Mouse (Mus musculus): ENCODE data around the gene Hmgn2. TPM values are rescaled to one million over a fixed set of nuclear protein-coding genes. Genes with fewer than 3 reads are reported as not detected.

Hmgn2 gene
- total and polyA plus RNA-seq, 3 experiments = 157 to 195 (median 161) TPM

GRCm38 (mm10) chr4:134016208-134016607 lies 47.8 kb upstream of the Hmgn2 start:
- Histone ChIP-seq H3K79me2 (replicated peaks; ENCODE audit: control insufficient read depth, extremely low read depth, insufficient read depth, poor library complexity, severe bottlenecking) (no peaks in the 10 kb centered on the region), H3K27me3 (replicated peaks) (peaks cover 12% of the 10 kb centered on the region), H3K9ac (ENCODE audit: insufficient read depth, low read depth) (no peak overlapping the region), H3K36me3 (replicated peaks in 1 of 2; ENCODE audit: control insufficient read depth in 1 of 2, insufficient read depth in 1 of 2, low read length in 1 of 2) (no peaks in the 10 kb centered on the region), H3K9me3 (replicated peaks; ENCODE audit: low read length) (peaks cover 15% of the 10 kb centered on the region), H3K27ac (ENCODE audit: insufficient read depth, low read depth) (no peak overlapping the region), H3K4me2 (ENCODE audit: insufficient read depth, low read depth, poor library complexity, severe bottlenecking) (no peak overlapping the region), H3K4me3 (replicated peaks in 1 of 3; ENCODE audit: low read depth in 2 of 3, low read length in 2 of 3, poor library complexity in 1 of 3) (no peak overlapping the region), H3K4me1 (ENCODE audit: control insufficient read depth in 1 of 2, insufficient read depth in 2 of 2) (no peaks in the 10 kb centered on the region)
- TF ChIP-seq ZC3H11A (IDR thresholded peaks at IDR 0.05; ENCODE audit: low read depth, low read length) (no peak), UBTF (IDR thresholded peaks at IDR 0.05; ENCODE audit: low read depth, low read length) (no peak), BHLHE40 (IDR thresholded peaks at IDR 0.05; ENCODE audit: low read depth, low read length) (no peak), CTCF (conservative IDR thresholded peaks at IDR 0.05 in 1 of 2, IDR thresholded peaks at IDR 0.05 in 1 of 2; ENCODE audit: low read depth in 2 of 2, low read length in 2 of 2) (no peak), HCFC1 (IDR thresholded peaks at IDR 0.05; ENCODE audit: low read depth, low read length) (no peak), ZKSCAN1 (IDR thresholded peaks at IDR 0.05; ENCODE audit: borderline replicate concordance, low read depth, low read length) (no peak)
- DNase-seq (ENCODE audit: extremely low read depth) = no peak
- in situ Hi-C loops (cut with MboI; ENCODE audit: low pct_ligation_motif_present, low pct_unique_long_range_greater_than_20kb, low sequenced_read_pairs) = loop anchor here (10.0 kb wide), 1 partner anchor 59 kb away; no protein-coding TSS in a partner anchor
- dilution Hi-C loops (cut with MboI; ENCODE audit: extremely low pct_ligation_motif_present, extremely low pct_unique_long_range_greater_than_20kb, low sequenced_read_pairs) = no loop called here

DNA sequence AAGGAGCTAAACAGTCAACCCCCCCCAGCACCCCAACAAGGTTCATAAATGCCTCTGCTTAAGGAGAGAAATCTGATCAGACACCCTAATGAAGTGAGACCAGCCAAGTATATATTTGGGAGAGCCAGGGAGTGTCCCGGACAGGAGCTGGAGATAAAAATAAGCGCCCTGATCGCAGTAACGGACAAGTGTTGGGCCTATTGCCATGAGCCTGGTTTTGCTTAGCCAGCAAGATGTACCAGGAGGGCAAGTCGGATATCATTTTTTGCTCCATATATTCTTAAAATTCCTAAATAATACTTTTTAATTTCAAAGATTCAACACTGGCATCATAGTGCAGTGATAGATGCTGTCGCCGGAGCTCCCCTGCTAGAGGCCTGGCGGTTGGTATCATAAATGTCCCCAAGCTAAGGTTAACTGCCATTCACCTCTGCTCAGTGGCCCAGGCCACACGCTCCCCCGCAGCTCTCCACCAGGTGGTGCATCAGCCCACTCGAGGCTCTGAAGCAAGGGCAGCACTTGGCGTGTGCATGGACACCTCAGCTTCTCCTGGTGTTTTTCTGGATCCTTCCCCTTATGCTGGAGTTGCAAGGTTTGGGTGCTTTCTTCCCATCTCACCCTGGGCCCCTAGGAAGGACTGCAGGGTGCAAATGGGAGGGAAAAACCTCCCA lies 44.5 kb upstream of the Hmgn2 start:
- Histone ChIP-seq H3K4me1 (ENCODE audit: control insufficient read depth in 1 of 2, insufficient read depth in 2 of 2) (no peaks in the 10 kb centered on the region), H3K9ac (ENCODE audit: insufficient read depth, low read depth) (no peak overlapping the region)

More for the DNA sequence above, 44.5 kb upstream of the Hmgn2 start:
- TF ChIP-seq CHD2 (IDR thresholded peaks at IDR 0.05; ENCODE audit: low read length) (no peak), MEF2A (IDR thresholded peaks at IDR 0.05; ENCODE audit: borderline replicate concordance, low read depth, low read length) (no peak), POLR2A (IDR thresholded peaks at IDR 0.05; ENCODE audit: low read depth, low read length) (no peak), MAX (IDR thresholded peaks at IDR 0.05; ENCODE audit: low read length) (no peak), E2F4 (IDR thresholded peaks at IDR 0.05; ENCODE audit: insufficient replicate concordance, low read depth, low read length) (no peak), MXI1 (IDR thresholded peaks at IDR 0.05; ENCODE audit: low read depth, low read length) (no peak), CTCF (conservative IDR thresholded peaks at IDR 0.05 in 1 of 2, IDR thresholded peaks at IDR 0.05 in 1 of 2; ENCODE audit: low read depth in 2 of 2, low read length in 2 of 2) (peak in 1 of 2 experiments; percentile 81; a peak in 2 of 4 replicates), MAZ (IDR thresholded peaks at IDR 0.05; ENCODE audit: low read depth, low read length) (no peak), ELF1 (IDR thresholded peaks at IDR 0.05; ENCODE audit: low read depth, low read length) (no peak), JUN (IDR thresholded peaks at IDR 0.05; ENCODE audit: insufficient read depth, low read depth, low read length) (no peak), MAFK (IDR thresholded peaks at IDR 0.05; ENCODE audit: insufficient replicate concordance, low read length) (no peak), CHD1 (IDR thresholded peaks at IDR 0.05; ENCODE audit: low read depth, low read length) (no peak), ZKSCAN1 (IDR thresholded peaks at IDR 0.05; ENCODE audit: borderline replicate concordance, low read depth, low read length) (no peak), GABPA (IDR thresholded peaks at IDR 0.05; ENCODE audit: insufficient replicate concordance, low read depth, low read length) (no peak), SMC3 (IDR thresholded peaks at IDR 0.05; ENCODE audit: low read depth, low read length) (peak; percentile 85), RAD21 (IDR thresholded peaks at IDR 0.05; ENCODE audit: low read depth, low read length) (peak; percentile 65), NELFE (IDR thresholded peaks at IDR 0.05; ENCODE audit: low read depth, low read length) (no peak), BHLHE40 (IDR thresholded peaks at IDR 0.05; ENCODE audit: low read depth, low read length) (no peak)
- peak; percentile 35 for DNase-seq (ENCODE audit: extremely low read depth)
- Histone ChIP-seq H3K36me3 (replicated peaks in 1 of 2; ENCODE audit: control insufficient read depth in 1 of 2, insufficient read depth in 1 of 2, low read length in 1 of 2) (no peaks in the 10 kb centered on the region), H3K27me3 (replicated peaks) (peaks cover 12% of the 10 kb centered on the region), H3K4me2 (ENCODE audit: insufficient read depth, low read depth, poor library complexity, severe bottlenecking) (peak overlapping the region; percentile 16; the same call in 1 of the 2 replicates), H3K27ac (ENCODE audit: insufficient read depth, low read depth) (no peak overlapping the region), H3K4me3 (replicated peaks in 1 of 3; ENCODE audit: low read depth in 2 of 3, low read length in 2 of 3, poor library complexity in 1 of 3) (no peak overlapping the region), H3K79me2 (replicated peaks; ENCODE audit: control insufficient read depth, extremely low read depth, insufficient read depth, poor library complexity, severe bottlenecking) (no peaks in the 10 kb centered on the region), H3K9me3 (replicated peaks; ENCODE audit: low read length) (peaks cover 8% of the 10 kb centered on the region)
- in situ Hi-C loops (cut with MboI; ENCODE audit: low pct_ligation_motif_present, low pct_unique_long_range_greater_than_20kb, low sequenced_read_pairs) (loop anchor here (10.0 kb wide), 1 partner anchor 62 kb away; no protein-coding TSS in a partner anchor), dilution Hi-C loops (cut with MboI; ENCODE audit: extremely low pct_ligation_motif_present, extremely low pct_unique_long_range_greater_than_20kb, low sequenced_read_pairs) (no loop called here)
